Mouse (Mus musculus) heart, embryonic 16.5 days (tissue): ENCODE data around the gene Ibtk. TPM values are rescaled to one million over a fixed set of nuclear protein-coding genes. Genes with fewer than 3 reads are reported as not detected.

Experiments used
- ATAC-seq: fragments of 200-750 bp; cut with Nextera tagmentation; replicated peaks from 2 replicates; pipeline ENCODE4 v1.8.0; 2017; ENCODE audit warnings: moderate number of reproducible peaks; ENCODE audit not compliant: insufficient read depth, low FRiP score; ENCODE audit errors: extremely low read depth
- H3K27ac ChIP-seq: fragments of 300-500 bp; sonication (generic); 2 replicates; pipeline ENCODE4 v1.5.1; 2014; ENCODE audit warnings: mild to moderate bottlenecking, low read length, control low read depth, moderate library complexity
- H3K27me3 ChIP-seq: fragments of 300-500 bp; sonication (generic); 2 replicates; pipeline ENCODE4 v1.6.1; 2014; ENCODE audit warnings: low read length, mixed read lengths; ENCODE audit not compliant: control insufficient read depth, insufficient read depth
- H3K36me3 ChIP-seq: fragments of 300-500 bp; sonication (generic); 2 replicates; pipeline ENCODE4 v1.6.1; 2014; ENCODE audit not compliant: control insufficient read depth, insufficient read depth
- H3K4me1 ChIP-seq: fragments of 300-500 bp; sonication (generic); 2 replicates; pipeline ENCODE4 v1.6.1; 2014; ENCODE audit warnings: low read length, mixed read lengths; ENCODE audit not compliant: control insufficient read depth, insufficient read depth
- H3K4me2 ChIP-seq: fragments of 300-500 bp; sonication (generic); 2 replicates; pipeline ENCODE4 v1.6.1; 2014; ENCODE audit warnings: low read depth, mild to moderate bottlenecking, control low read depth, low read length
- H3K4me3 ChIP-seq: fragments of 300-500 bp; sonication (generic); 2 replicates; pipeline ENCODE4 v1.5.1; 2014; ENCODE audit warnings: mild to moderate bottlenecking, control low read depth, low read length
- H3K9ac ChIP-seq: fragments of 300-500 bp; sonication (generic); 2 replicates; pipeline ENCODE4 v1.6.1; 2014; ENCODE audit warnings: low read length, control low read depth
- H3K9me3 ChIP-seq: fragments of 300-500 bp; sonication (generic); replicated peaks from 2 replicates; pipeline ENCODE4 v1.6.1; 2016; ENCODE audit warnings: low read length; ENCODE audit not compliant: control insufficient read depth
- WGBS: fragments of 180-500 bp; shearing (Covaris S2); extraction: QIAGEN DNeasy Blood & Tissue Kit; methylation state at CpG from one replicate; pipeline ENCODE4 v1.1.7; 2014; 5-methylcytosine and 5-hydroxymethylcytosine counted together
- polyA plus RNA-seq: library from polyadenylated mRNA; unstranded; fragments of >200 nt; fragmentation: Nextera tagmentation; extraction: Ambion mirVana; gene quantifications from 2 replicates; pipeline ENCODE4 v1.2.1, GENCODE M21; 2015

Gene Ibtk
- polyA plus RNA-seq, 1 experiment from 2014 or later: 21.3 TPM

DNA sequence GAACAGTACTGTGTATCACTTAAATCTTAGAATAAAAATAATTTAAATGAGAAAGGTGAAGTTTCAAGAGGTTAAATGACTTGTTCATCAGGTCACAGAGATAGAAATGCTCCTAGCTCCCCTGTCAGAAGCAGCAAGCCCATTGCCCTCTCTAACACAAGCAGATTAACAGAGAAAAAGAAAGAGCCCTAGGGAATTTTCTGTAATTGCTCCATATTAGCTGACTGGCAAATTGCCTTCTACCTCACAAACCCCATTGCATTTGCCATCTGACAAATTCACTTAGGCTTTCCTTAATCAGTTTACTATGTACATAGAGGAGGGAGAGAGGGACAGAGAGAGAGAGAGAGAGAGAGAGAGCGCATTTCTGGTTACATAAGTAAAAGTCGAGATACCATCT, 18.1 kb upstream of the Ibtk start:
- Histone ChIP-seq H3K27me3 (no peaks in the 10 kb centered on the region), H3K36me3 (no peaks in the 10 kb centered on the region), H3K4me1 (no peaks in the 10 kb centered on the region), H3K27ac (no peak overlapping the region), H3K9me3 (no peaks in the 10 kb centered on the region), H3K4me2 (no peak overlapping the region), H3K9ac (no peak overlapping the region), H3K4me3 (no peak overlapping the region)
- ATAC-seq: no peak
- whole genome bisulfite sequencing: 84% methylated on average over 2 of the region's 2 CpGs

DNA sequence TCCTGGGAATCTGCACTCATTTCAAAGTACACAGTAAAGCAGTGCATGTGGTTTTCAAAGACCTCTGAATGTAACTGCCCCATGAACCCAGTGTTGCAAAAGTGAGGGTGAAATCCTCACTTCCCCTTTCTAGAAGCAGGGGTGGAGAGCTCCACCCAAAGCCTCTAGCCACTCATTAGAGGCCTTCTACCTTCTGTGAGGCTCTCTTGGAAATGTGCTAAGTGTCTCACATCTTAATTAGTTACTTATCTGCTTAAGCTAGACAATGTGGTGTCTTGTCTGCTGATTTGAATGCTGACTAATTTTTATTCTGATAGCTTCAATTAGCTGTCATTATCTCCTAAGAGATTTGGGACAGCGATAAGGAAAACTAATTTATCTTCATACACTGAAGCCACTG, 13.3 kb upstream of the Ibtk start:
- Histone ChIP-seq H3K27ac (no peak overlapping the region), H3K4me3 (no peak overlapping the region), H3K36me3 (no peaks in the 10 kb centered on the region), H3K9me3 (no peaks in the 10 kb centered on the region), H3K4me2 (no peak overlapping the region), H3K4me1 (no peaks in the 10 kb centered on the region), H3K27me3 (no peaks in the 10 kb centered on the region), H3K9ac (no peak overlapping the region)
- WGBS: 88% methylated on average over 1 of the region's 1 CpGs
- ATAC-seq: no peak

DNA sequence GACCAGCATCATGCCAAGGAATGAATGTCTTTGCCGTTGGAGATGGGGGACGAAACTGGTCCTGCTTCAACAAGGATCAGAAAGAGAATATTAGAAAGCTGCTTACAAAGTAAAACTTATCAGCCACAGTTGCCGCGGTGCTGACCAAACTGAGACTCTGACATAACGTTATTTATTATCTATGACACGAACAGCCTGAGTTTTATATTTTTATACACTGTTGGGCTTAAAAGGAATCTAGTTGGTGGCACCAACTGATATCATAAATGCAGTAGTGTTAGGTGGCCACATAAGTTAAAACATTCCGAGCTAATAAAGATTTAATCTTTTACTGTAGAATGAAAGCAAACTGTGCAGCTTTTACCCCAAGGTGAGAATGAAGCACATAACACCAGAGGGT, 1.7 kb upstream of the Ibtk start:
- Histone ChIP-seq H3K9ac (no peak overlapping the region), H3K36me3 (no peaks in the 10 kb centered on the region), H3K9me3 (no peaks in the 10 kb centered on the region), H3K4me3 (no peak overlapping the region), H3K4me1 (peaks cover 20% of the 10 kb centered on the region), H3K27me3 (no peaks in the 10 kb centered on the region), H3K27ac (no peak overlapping the region; the same call in 1 of the 2 replicates), H3K4me2 (no peak overlapping the region)
- ATAC-seq: no peak
- WGBS: 83% methylated on average over 7 of the region's 7 CpGs

DNA sequence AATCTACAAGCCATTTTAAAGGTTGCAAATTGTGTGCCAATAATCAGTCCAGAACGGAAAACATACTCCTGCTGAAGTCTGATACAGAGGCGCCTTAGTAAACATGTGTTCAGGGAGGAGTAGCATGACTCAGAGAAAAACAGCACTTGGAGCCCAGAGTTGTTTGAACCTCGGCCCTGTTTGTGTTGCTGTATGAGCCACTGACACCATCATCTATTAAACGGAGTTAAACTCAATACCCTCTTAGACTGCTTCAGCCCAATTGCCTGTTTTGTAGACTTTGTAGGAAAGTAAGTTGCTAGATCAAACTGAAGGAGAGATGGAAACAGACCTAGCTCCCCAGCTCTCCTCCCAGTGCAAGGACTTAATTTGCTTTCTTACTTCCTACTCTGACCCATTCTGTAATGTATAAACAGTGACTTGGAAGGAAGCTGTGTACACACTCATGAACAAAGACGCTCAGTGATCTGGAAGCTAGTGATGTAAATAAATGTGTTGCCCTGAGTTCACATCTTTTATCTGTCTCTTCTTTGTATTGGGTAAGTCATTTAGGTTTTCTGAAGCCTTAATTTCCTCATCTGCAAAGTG, 882 bp upstream of the Ibtk start:
- peak overlapping the region; percentile 99 for H3K9ac ChIP-seq
- H3K4me2 ChIP-seq: peak overlapping the region; percentile 84
- peaks cover 27% of the 10 kb centered on the region for H3K4me1 ChIP-seq
- WGBS: 23% methylated on average over 5 of the region's 5 CpGs
- peak overlapping the region; percentile 99 for H3K4me3 ChIP-seq
- ATAC-seq: 0 out of 2 replicates have a peak, but pooled peaks have one; percentile 4
- no peaks in the 10 kb centered on the region for H3K9me3 ChIP-seq
- no peaks in the 10 kb centered on the region for H3K27me3 ChIP-seq
- H3K27ac ChIP-seq: peak overlapping the region; percentile 99
- no peaks in the 10 kb centered on the region for H3K36me3 ChIP-seq

DNA sequence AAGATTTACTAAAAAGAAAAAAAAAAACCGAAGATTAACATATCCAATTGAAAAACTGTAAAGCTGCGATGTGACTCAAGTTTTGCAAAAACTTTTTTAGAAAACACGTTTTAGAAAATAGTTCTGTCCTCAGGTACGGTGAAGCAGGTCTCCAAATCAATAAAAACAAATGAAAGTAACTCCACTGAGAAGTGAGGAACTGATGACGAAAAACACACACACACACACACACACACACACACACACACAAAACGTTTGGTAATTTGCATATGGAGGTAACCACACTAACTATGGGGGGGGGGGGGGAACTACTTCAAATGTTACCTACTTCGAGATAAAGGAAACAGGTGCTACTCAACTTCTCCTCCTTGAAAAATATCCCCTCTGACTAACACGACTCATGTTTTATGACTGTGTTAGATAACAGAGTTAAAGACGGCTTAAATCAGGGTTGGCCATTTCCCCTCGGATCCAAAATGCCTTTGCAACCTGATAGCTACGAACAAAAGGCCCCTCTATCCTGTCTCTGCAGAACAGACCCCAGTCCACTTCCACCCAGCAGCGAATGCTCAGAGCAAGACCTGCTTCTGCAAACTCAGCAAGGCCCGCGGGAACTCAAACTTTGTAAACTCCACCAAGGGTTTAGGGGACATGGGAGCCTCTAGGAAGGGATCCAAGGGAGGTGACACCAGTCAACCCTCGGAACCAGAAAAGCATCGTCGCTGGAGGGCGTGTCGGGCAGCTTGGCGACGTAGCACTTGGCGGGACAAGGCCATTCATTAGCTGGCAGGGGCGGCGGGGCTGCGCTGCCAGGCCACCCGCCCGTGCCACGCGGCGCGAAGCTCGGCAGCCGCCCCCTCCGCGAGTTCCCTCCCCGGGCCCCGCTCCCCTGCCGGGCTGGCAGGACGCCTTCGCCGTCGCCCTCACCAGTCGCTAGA, 661 bp downstream of the Ibtk start:
- Histone ChIP-seq H3K27me3 (no peaks in the 10 kb centered on the region), H3K36me3 (no peaks in the 10 kb centered on the region), H3K4me3 (peak overlapping the region; percentile 99), H3K27ac (peak overlapping the region; percentile 99), H3K9me3 (no peaks in the 10 kb centered on the region), H3K4me2 (peak overlapping the region; percentile 84), H3K4me1 (peaks cover 28% of the 10 kb centered on the region), H3K9ac (peak overlapping the region; percentile 99)
- 1% methylated on average over 43 of the region's 43 CpGs for WGBS
- peak; percentile 68 for ATAC-seq

DNA sequence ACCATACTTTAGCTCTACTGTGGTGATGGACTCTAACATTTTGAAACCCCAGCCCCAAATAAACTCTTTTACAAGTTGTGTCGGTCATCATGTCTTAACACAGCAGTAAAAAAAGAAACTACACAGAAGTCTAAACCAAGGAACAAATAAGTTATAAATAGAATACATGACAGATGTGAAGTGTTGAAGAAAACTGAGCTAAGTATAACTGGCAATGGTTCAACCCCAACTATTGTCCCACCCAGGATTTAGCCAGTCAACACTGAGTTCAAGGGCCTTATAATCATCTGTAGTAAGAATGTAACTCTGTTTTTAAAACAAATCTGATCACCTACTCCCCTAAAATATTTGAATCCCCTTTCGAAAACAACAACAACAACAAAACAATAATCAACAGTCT, 3.6 kb downstream of the Ibtk start:
- ATAC-seq: no peak
- WGBS: 65% methylated on average over 2 of the region's 2 CpGs
- peak overlapping the region; percentile 73 for H3K27ac ChIP-seq

DNA sequence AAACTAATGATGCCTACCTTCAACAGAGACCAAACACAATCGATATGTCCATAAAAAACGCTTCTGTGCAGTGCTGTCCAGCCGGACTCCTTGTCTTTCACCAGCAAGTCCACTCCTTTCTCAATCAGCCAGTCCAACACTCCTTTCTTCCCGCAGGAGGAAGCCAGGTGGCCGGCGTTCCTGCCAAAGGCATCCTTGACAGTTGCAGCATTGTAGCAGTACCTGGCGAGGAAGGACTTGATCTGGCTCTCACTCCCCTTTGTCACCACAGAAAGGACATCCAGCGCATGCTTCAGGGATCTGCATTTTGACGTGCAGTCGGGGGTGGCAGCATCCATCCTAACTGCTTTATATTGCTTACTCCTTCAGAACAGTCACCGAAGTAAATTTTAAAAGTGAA, 5.8 kb downstream of the Ibtk start:
- Histone ChIP-seq H3K27me3 (no peaks in the 10 kb centered on the region), H3K4me3 (no peak overlapping the region), H3K4me2 (no peak overlapping the region), H3K9ac (no peak overlapping the region), H3K36me3 (no peaks in the 10 kb centered on the region), H3K27ac (no peak overlapping the region), H3K9me3 (no peaks in the 10 kb centered on the region), H3K4me1 (peaks cover 20% of the 10 kb centered on the region)
- ATAC-seq: no peak
- 80% methylated on average over 11 of the region's 11 CpGs for WGBS

More for the DNA sequence above, 3.6 kb downstream of the Ibtk start:
- peak overlapping the region; percentile 27 for H3K4me2 ChIP-seq
- H3K36me3 ChIP-seq: no peaks in the 10 kb centered on the region
- H3K9ac ChIP-seq: no peak overlapping the region
- no peaks in the 10 kb centered on the region for H3K9me3 ChIP-seq
- H3K27me3 ChIP-seq: no peaks in the 10 kb centered on the region
- H3K4me1 ChIP-seq: peaks cover 28% of the 10 kb centered on the region
- H3K4me3 ChIP-seq: no peak overlapping the region

DNA sequence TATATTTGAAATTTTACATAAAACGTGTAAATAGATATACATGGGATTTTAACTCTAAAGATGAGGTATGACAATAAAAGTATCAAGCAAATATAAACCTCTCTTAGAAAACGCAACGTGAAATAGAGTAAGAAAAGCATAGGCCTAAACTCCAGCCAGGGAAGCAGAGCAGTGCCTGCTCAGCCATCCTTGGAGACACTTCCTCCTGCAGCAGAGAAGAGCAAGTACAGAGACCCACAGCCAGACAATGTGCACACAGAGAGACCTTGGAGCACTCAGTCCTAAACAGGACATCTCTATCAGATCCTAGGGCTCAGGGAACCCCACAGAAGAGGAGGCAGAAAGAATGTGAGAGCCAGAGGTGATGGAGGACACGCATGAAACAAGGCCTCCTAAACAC, 7.0 kb downstream of the Ibtk start:
- Histone ChIP-seq H3K4me3 (no peak overlapping the region), H3K9ac (no peak overlapping the region), H3K4me1 (peaks cover 14% of the 10 kb centered on the region), H3K4me2 (no peak overlapping the region), H3K27me3 (no peaks in the 10 kb centered on the region), H3K36me3 (no peaks in the 10 kb centered on the region), H3K27ac (no peak overlapping the region), H3K9me3 (no peaks in the 10 kb centered on the region)
- no peak for ATAC-seq
- WGBS: 85% methylated on average over 4 of the region's 4 CpGs

DNA sequence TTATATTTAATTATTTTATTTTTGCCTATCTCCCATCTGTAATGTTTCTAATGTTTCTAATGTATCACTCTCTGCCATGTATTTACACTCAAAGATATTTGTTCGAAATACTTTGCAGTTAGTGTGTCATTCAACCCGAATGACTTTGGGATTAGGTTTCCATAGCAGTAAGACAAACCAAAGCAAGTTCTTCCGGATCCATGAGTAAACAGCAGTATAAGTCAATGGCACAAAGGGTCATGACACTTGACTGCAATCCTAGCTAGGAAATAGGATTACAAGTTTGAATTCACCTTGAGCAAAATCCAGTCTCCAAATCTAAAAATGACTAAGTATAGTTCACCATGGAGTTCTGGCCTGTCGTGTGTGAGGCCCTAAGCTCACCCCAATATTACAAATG, 9.9 kb downstream of the Ibtk start:
- Histone ChIP-seq H3K4me3 (no peak overlapping the region), H3K4me1 (no peaks in the 10 kb centered on the region), H3K27me3 (no peaks in the 10 kb centered on the region), H3K36me3 (peaks cover 13% of the 10 kb centered on the region), H3K27ac (no peak overlapping the region), H3K9ac (no peak overlapping the region), H3K9me3 (no peaks in the 10 kb centered on the region), H3K4me2 (no peak overlapping the region)
- WGBS: 84% methylated on average over 4 of the region's 4 CpGs
- ATAC-seq: no peak
